Mouse (Mus musculus): ENCODE measurements around the gene Poc1a. TPM values are rescaled to one million over a fixed set of nuclear protein-coding genes. Genes with fewer than 3 reads are reported as not detected.

Poc1a gene
- total and polyA plus RNA-seq, 3 experiments: 24.5 to 46.7 (median 31.9) TPM

- H3K27me3 ChIP-seq (replicated peaks): no peaks in the 10 kb centered on the region
- H3K36me3 ChIP-seq (replicated peaks in 1 of 2; ENCODE audit: control insufficient read depth in 1 of 2, insufficient read depth in 1 of 2, low read length in 1 of 2): peaks cover 28 to 94% of the 10 kb centered on the region in 2 experiments
- H3K4me1 ChIP-seq (ENCODE audit: control insufficient read depth in 1 of 2, insufficient read depth in 2 of 2): peaks cover 2 to 18% of the 10 kb centered on the region in 2 experiments; a peak in 2 of 4 replicates
These were observed 20.7 kb downstream of the Poc1a start for GRCm38 (mm10) chr9:106301446-106302080.

GRCm38 (mm10) chr9:106302446-106303150, 21.7 kb downstream of the Poc1a start:
- H3K27ac ChIP-seq (ENCODE audit: insufficient read depth, low read depth): no peak overlapping the region
- H3K4me1 ChIP-seq (ENCODE audit: control insufficient read depth in 1 of 2, insufficient read depth in 2 of 2): peaks cover 2 to 26% of the 10 kb centered on the region in 2 experiments; a peak in 2 of 4 replicates
- no peak overlapping the region for H3K4me3 ChIP-seq (replicated peaks in 1 of 3; ENCODE audit: low read depth in 2 of 3, low read length in 2 of 3, poor library complexity in 1 of 3)
- H3K27me3 ChIP-seq (replicated peaks): no peaks in the 10 kb centered on the region
- no peak for DNase-seq (ENCODE audit: extremely low read depth)
- H3K36me3 ChIP-seq (replicated peaks in 1 of 2; ENCODE audit: control insufficient read depth in 1 of 2, insufficient read depth in 1 of 2, low read length in 1 of 2): peaks cover 27 to 84% of the 10 kb centered on the region in 2 experiments
- in situ Hi-C loops (cut with MboI; ENCODE audit: low pct_ligation_motif_present, low pct_unique_long_range_greater_than_20kb, low sequenced_read_pairs) (no loop called here), dilution Hi-C loops (cut with MboI; ENCODE audit: extremely low pct_ligation_motif_present, extremely low pct_unique_long_range_greater_than_20kb, low sequenced_read_pairs) (no loop called here)
- TF ChIP-seq KAT2A (IDR thresholded peaks at IDR 0.05; ENCODE audit: insufficient replicate concordance, low read length): no peak
- no peak for TF ChIP-seq USF2 (conservative IDR thresholded peaks at IDR 0.05; ENCODE audit: low read depth, low read length)
- TF ChIP-seq ETS1 (conservative IDR thresholded peaks at IDR 0.05; ENCODE audit: low read depth, low read length): no peak
- no peak for TF ChIP-seq CTCF (conservative IDR thresholded peaks at IDR 0.05 in 1 of 2, IDR thresholded peaks at IDR 0.05 in 1 of 2; ENCODE audit: low read depth in 2 of 2, low read length in 2 of 2)
- no peak for TF ChIP-seq SMC3 (IDR thresholded peaks at IDR 0.05; ENCODE audit: low read depth, low read length)
- no peak for TF ChIP-seq MEF2A (IDR thresholded peaks at IDR 0.05; ENCODE audit: borderline replicate concordance, low read depth, low read length)
- no peak for TF ChIP-seq CHD2 (IDR thresholded peaks at IDR 0.05; ENCODE audit: low read length)
- no peak for TF ChIP-seq ZC3H11A (IDR thresholded peaks at IDR 0.05; ENCODE audit: low read depth, low read length)
- TF ChIP-seq PAX5 (IDR thresholded peaks at IDR 0.05; ENCODE audit: low read length): no peak
- no peaks in the 10 kb centered on the region for H3K9me3 ChIP-seq (replicated peaks; ENCODE audit: low read length)
- no peak overlapping the region for H3K9ac ChIP-seq (ENCODE audit: insufficient read depth, low read depth)
- H3K4me2 ChIP-seq (ENCODE audit: insufficient read depth, low read depth, poor library complexity, severe bottlenecking): no peak overlapping the region
- no peaks in the 10 kb centered on the region for H3K79me2 ChIP-seq (replicated peaks; ENCODE audit: control insufficient read depth, extremely low read depth, insufficient read depth, poor library complexity, severe bottlenecking)

More at GRCm38 (mm10) chr9:106301446-106302080, 20.7 kb downstream of the Poc1a start:
- no peak overlapping the region for H3K4me2 ChIP-seq (ENCODE audit: insufficient read depth, low read depth, poor library complexity, severe bottlenecking)
- in situ Hi-C loops (cut with MboI; ENCODE audit: low pct_ligation_motif_present, low pct_unique_long_range_greater_than_20kb, low sequenced_read_pairs) (no loop called here), dilution Hi-C loops (cut with MboI; ENCODE audit: extremely low pct_ligation_motif_present, extremely low pct_unique_long_range_greater_than_20kb, low sequenced_read_pairs) (no loop called here)
- no peak for DNase-seq (ENCODE audit: extremely low read depth)
- no peaks in the 10 kb centered on the region for H3K9me3 ChIP-seq (replicated peaks; ENCODE audit: low read length)
- H3K27ac ChIP-seq (ENCODE audit: insufficient read depth, low read depth): no peak overlapping the region
- H3K4me3 ChIP-seq (replicated peaks in 1 of 3; ENCODE audit: low read depth in 2 of 3, low read length in 2 of 3, poor library complexity in 1 of 3): no peak overlapping the region
- H3K9ac ChIP-seq (ENCODE audit: insufficient read depth, low read depth): no peak overlapping the region
- H3K79me2 ChIP-seq (replicated peaks; ENCODE audit: control insufficient read depth, extremely low read depth, insufficient read depth, poor library complexity, severe bottlenecking): no peaks in the 10 kb centered on the region
- no peak for TF ChIP-seq CHD2 (IDR thresholded peaks at IDR 0.05; ENCODE audit: low read length)
- TF ChIP-seq JUND (conservative IDR thresholded peaks at IDR 0.05; ENCODE audit: low read depth, low read length): no peak
- TF ChIP-seq MAFK (IDR thresholded peaks at IDR 0.05; ENCODE audit: insufficient replicate concordance, low read length): no peak
- no peak for TF ChIP-seq ZKSCAN1 (IDR thresholded peaks at IDR 0.05; ENCODE audit: borderline replicate concordance, low read depth, low read length)
- no peak for TF ChIP-seq KAT2A (IDR thresholded peaks at IDR 0.05; ENCODE audit: insufficient replicate concordance, low read length)
- TF ChIP-seq GABPA (IDR thresholded peaks at IDR 0.05; ENCODE audit: insufficient replicate concordance, low read depth, low read length): no peak
